Mouse (Mus musculus): ENCODE measurements at regions not wholly inside any gene's neighbourhood (a gene's known extent, or its start where the extent isn't known, plus 50 kb on each side); places are given as distances from the start of the nearest gene placed in this dataset.
A peak's percentile ranks its signal among the peaks of the same experiment; 100 is the strongest.

DNA sequence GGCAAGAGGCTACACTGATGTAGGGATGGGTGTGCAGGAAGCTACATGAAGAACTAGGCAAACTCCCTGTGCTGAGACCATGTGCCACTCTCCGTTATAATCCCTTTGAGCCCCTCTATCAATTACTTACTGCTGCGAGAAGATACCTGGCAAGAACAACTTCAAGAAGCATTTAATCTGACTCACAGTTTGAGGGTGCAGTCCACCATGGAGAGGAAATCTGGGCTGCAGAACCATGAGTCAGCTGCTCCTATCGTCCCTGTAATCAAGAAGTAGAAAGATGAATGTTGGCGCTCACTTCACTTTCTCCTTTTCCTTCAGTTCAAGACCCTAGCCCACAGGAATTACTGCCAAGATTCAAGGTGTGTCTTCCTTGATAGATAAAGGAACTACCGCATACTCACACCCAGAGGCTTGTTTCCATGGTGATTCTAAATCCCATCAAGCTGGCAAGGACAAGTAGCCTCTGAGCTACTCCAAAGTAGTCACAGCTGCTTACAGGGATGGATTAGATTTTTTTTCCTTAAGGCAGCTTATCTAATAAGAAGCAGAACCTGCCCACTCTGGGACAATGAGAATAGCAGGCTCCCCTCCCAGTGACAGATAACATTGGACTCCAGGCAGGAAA lies 411.0 kb upstream of the Htr2a start:
- Histone ChIP-seq H3K27ac (ENCODE audit: low read depth, low read length) (no peak overlapping the region), H3K9me3 (ENCODE audit: low read length) (no peaks in the 10 kb centered on the region), H3K27me3 (ENCODE audit: insufficient read depth, low read length) (no peaks in the 10 kb centered on the region), H3K4me3 (ENCODE audit: low read depth, low read length) (no peak overlapping the region), H3K9ac (no peak overlapping the region), H3K4me1 (ENCODE audit: insufficient read depth) (no peaks in the 10 kb centered on the region), H3K4me2 (ENCODE audit: low read depth) (no peak overlapping the region), H3K36me3 (ENCODE audit: insufficient read depth) (no peaks in the 10 kb centered on the region)
- no peak for TF ChIP-seq CTCF (IDR thresholded peaks at IDR 0.05; ENCODE audit: low read depth)
- DNase-seq (no peak), ATAC-seq (no peak)
- 78% methylated on average over 5 of the region's 5 CpGs for WGBS

DNA sequence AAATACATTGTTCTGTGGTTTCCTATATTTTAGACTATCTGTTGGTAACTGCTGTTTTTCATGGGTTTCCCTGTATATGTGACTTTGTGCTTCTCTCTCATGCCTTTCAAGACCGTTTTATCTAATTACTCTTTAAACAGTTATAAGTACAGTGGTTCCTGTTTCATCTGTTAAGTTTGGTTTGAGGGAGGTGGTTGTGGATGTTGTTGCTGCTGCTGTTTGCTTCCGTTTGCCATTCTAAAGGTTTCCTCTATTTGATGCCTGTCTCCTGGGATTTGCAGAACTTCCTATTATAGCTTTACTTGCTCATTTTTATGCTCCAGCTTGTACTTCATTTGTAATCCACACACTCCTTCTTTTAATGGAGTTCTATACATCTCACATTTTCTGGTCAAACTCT lies 400.4 kb upstream of the Htr2a start:
- H3K27me3 ChIP-seq (ENCODE audit: insufficient read depth, low read length) = no peaks in the 10 kb centered on the region
- no peak overlapping the region for H3K4me3 ChIP-seq (ENCODE audit: low read depth, low read length)
- WGBS = 74% methylated on average over 2 of the region's 2 CpGs
- no peak overlapping the region for H3K4me2 ChIP-seq (ENCODE audit: low read depth)
- no peak overlapping the region for H3K9ac ChIP-seq
- no peaks in the 10 kb centered on the region for H3K36me3 ChIP-seq (ENCODE audit: insufficient read depth)
- TF ChIP-seq CTCF (IDR thresholded peaks at IDR 0.05; ENCODE audit: low read depth) = no peak
- H3K27ac ChIP-seq (ENCODE audit: low read depth, low read length) = no peak overlapping the region
- ATAC-seq (no peak), DNase-seq (no peak)
- no peaks in the 10 kb centered on the region for H3K4me1 ChIP-seq (ENCODE audit: insufficient read depth)
- no peaks in the 10 kb centered on the region for H3K9me3 ChIP-seq (ENCODE audit: low read length)

GRCm38 (mm10) chr14:74249263-74249878 lies 391.3 kb upstream of the Htr2a start:
- Histone ChIP-seq H3K9ac (no peak overlapping the region), H3K36me3 (ENCODE audit: insufficient read depth) (no peaks in the 10 kb centered on the region), H3K4me1 (ENCODE audit: insufficient read depth) (no peaks in the 10 kb centered on the region), H3K9me3 (ENCODE audit: low read length) (no peaks in the 10 kb centered on the region), H3K27ac (ENCODE audit: low read depth, low read length) (0 out of 2 replicates have a peak overlapping the region, but pooled peaks have one; percentile 1), H3K27me3 (ENCODE audit: insufficient read depth, low read length) (no peaks in the 10 kb centered on the region), H3K4me3 (ENCODE audit: low read depth, low read length) (no peak overlapping the region), H3K4me2 (ENCODE audit: low read depth) (no peak overlapping the region)
- DNase-seq (peak; percentile 29), ATAC-seq (peak; percentile 50)
- 53% methylated on average over 5 of the region's 5 CpGs for WGBS
- TF ChIP-seq CTCF (IDR thresholded peaks at IDR 0.05; ENCODE audit: low read depth) = no peak

DNA sequence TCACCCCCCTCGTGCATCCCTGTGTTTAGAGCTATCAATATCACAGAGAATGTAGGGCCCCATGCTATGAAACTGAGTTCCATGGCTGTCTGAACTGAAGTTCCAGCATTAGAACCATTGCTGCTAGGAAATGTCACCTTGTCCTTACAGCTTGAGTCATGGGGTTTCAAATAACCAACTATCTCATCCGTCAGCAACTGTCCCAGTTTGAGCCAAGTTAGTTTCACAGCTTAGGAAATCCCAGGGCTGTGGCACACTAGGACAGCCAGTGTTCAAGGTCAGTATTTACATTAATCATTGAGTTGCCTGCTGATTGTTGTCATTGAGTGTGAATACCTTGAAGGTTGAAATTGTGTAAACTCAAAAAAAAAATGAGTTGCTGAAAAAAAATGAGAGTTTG lies 390.6 kb upstream of the Htr2a start:
- Histone ChIP-seq H3K4me2 (ENCODE audit: low read depth) (no peak overlapping the region), H3K36me3 (ENCODE audit: insufficient read depth) (no peaks in the 10 kb centered on the region), H3K4me1 (ENCODE audit: insufficient read depth) (no peaks in the 10 kb centered on the region), H3K9me3 (ENCODE audit: low read length) (no peaks in the 10 kb centered on the region), H3K4me3 (ENCODE audit: low read depth, low read length) (no peak overlapping the region), H3K27me3 (ENCODE audit: insufficient read depth, low read length) (no peaks in the 10 kb centered on the region), H3K27ac (ENCODE audit: low read depth, low read length) (no peak overlapping the region), H3K9ac (no peak overlapping the region)
- no peak for ATAC-seq
- DNase-seq = no peak
- 65% methylated on average over 2 of the region's 2 CpGs for WGBS
- TF ChIP-seq CTCF (IDR thresholded peaks at IDR 0.05; ENCODE audit: low read depth) = no peak

DNA sequence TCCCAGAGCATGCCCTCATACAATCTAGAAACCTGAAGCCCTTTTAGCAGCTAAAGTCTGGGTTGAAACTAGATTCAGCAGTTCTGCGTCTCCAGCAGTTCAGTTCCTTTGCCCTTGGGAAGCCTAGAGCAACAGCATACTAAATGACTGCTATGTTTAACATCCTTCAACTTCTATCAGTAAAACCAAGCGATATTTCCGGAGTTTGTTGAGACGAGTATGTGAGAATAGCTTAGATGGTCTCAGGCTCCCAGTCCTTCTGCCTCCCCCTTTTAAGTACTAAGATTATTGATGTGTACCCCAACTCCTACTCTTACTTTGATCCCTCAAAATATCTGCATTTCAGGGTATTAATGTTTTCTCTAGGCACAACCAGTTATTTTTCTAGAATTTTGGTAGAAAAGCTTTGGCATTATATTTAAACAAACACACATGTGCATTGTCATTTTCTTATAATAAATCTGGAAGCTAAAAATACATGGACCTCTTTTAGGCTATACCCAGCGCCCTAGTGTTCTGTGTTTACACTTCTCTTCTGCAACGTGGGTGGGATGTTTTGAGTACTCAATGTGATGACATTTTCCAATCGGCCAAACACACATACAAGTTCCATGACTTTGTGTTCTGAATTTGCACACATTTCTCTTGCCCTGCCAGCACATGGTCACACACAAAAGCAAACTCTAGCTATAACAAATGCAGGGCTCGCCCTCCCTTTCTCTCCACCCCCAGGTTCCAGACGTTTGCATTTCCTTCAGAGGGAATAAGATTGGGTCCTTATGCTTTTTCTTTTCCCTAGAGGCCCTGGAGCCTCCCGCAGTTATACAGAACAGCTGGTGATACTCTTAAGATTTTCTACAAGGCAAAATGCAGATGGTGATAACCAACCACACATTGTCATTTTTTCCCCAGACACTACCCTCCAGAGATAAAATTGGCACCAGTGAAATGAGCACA lies 388.2 kb upstream of the Htr2a start:
- Histone ChIP-seq H3K9me3 (ENCODE audit: low read length) (no peaks in the 10 kb centered on the region), H3K36me3 (ENCODE audit: insufficient read depth) (no peaks in the 10 kb centered on the region), H3K4me3 (ENCODE audit: low read depth, low read length) (no peak overlapping the region), H3K27ac (ENCODE audit: low read depth, low read length) (no peak overlapping the region), H3K27me3 (ENCODE audit: insufficient read depth, low read length) (no peaks in the 10 kb centered on the region), H3K9ac (no peak overlapping the region), H3K4me1 (ENCODE audit: insufficient read depth) (no peaks in the 10 kb centered on the region), H3K4me2 (ENCODE audit: low read depth) (no peak overlapping the region)
- ATAC-seq = peak; percentile 82
- no peak for TF ChIP-seq CTCF (IDR thresholded peaks at IDR 0.05; ENCODE audit: low read depth)
- DNase-seq = peak; percentile 35
- 65% methylated on average over 10 of the region's 10 CpGs for WGBS

DNA sequence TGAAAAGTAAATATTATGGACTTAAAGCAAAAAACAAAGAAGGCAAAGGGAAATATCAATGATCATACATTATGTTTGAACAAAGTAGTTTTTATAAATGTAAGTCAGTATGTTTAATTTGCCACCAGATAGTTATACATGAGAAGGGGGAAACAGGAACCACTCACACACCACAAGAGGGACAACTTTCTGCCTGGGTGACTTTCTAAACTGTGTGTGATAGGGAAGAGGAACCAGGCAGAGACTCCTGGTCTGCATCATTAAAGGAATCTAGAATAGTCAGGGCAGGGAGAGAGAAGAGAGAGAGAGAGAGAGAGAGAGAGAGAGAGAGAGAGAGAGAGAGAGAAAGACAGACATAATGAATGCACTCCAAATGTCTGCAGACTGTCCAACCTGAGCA lies 385.6 kb upstream of the Htr2a start:
- Histone ChIP-seq H3K4me2 (ENCODE audit: low read depth) (no peak overlapping the region), H3K9ac (no peak overlapping the region), H3K4me1 (ENCODE audit: insufficient read depth) (no peaks in the 10 kb centered on the region), H3K36me3 (ENCODE audit: insufficient read depth) (no peaks in the 10 kb centered on the region), H3K27me3 (ENCODE audit: insufficient read depth, low read length) (no peaks in the 10 kb centered on the region), H3K27ac (ENCODE audit: low read depth, low read length) (no peak overlapping the region), H3K4me3 (ENCODE audit: low read depth, low read length) (no peak overlapping the region), H3K9me3 (ENCODE audit: low read length) (no peaks in the 10 kb centered on the region)
- ATAC-seq = no peak
- no peak for DNase-seq
- no peak for TF ChIP-seq CTCF (IDR thresholded peaks at IDR 0.05; ENCODE audit: low read depth)

DNA sequence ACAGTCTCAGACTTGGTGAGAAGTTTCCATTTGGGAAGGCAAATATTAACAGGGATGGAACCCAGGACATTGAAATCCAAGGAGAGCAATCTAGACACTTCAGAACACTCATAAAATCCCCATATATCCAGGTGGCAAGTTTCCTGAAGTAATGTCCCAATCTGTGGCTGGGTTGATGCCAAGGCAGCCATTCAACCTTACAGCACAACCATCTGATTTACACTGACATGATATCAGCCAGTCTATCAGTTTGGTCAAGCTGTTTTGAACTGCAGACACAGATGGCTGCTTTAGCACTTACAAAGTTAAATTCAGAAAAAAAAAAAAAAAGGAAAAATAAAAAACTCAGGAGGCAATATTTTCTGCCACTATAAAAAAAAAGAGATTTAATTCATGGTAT lies 381.2 kb upstream of the Htr2a start:
- Histone ChIP-seq H3K36me3 (ENCODE audit: insufficient read depth) (no peaks in the 10 kb centered on the region), H3K27ac (ENCODE audit: low read depth, low read length) (no peak overlapping the region), H3K4me3 (ENCODE audit: low read depth, low read length) (no peak overlapping the region), H3K9me3 (ENCODE audit: low read length) (no peaks in the 10 kb centered on the region), H3K4me1 (ENCODE audit: insufficient read depth) (no peaks in the 10 kb centered on the region), H3K4me2 (ENCODE audit: low read depth) (no peak overlapping the region), H3K27me3 (ENCODE audit: insufficient read depth, low read length) (no peaks in the 10 kb centered on the region), H3K9ac (no peak overlapping the region)
- peak; percentile 62 for ATAC-seq
- TF ChIP-seq CTCF (IDR thresholded peaks at IDR 0.05; ENCODE audit: low read depth) = no peak
- DNase-seq = peak; percentile 37

Measured in forebrain, postnatal 0 days (tissue).